Mouse (Mus musculus) cerebellum, postnatal 10 days (tissue): Measurements from ENCODE around the gene Mesp2.

Source experiments
- DNase-seq, 2 experiments: peaks; one replicate each; pipeline ENCODE4 v3.0.0; 2021; ENCODE audit warnings: mixed read lengths in 2 of 2

Mesp2 gene

DNA sequence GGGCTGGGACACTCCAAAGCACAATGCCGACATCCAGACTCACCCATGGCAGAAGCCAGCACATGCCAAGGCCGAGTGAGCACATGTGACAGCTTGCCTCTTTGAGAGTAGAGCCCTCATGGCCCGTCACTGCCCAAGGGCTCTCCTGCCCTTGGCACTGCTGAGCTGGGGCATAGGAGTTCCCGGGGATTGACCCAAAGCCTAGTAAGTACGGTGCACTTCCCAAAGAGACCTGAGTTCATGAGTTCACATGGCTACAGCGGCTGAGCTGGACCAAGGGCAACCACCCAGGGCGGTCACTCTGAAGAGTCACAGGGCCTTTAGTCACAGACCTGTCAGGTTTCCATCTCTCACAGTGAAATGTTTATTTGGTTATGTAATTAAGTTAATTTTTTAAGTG lies 2.0 kb upstream of the Mesp2 start:
- DNase-seq: no peak

DNA sequence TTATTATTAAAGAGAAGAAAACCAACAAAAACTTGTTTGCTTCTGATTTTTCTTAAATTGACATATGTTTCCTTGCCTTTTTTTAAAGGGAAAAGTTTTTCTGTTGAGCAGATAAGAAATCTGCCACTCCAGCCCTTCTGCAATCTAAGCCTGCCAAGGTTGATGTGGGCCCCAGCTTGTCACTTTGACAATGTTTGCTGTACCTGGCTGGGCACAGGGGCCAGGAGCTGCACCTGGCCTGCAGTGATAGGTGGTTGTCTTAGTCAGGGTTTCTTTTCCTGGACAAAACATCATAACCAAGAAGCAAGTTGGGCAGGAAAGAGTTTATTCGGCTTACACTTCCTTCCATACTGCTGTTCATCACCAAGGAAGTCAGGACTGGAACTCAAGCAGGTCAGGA lies 2.9 kb downstream of the Mesp2 start:
- DNase-seq: no peak

DNA sequence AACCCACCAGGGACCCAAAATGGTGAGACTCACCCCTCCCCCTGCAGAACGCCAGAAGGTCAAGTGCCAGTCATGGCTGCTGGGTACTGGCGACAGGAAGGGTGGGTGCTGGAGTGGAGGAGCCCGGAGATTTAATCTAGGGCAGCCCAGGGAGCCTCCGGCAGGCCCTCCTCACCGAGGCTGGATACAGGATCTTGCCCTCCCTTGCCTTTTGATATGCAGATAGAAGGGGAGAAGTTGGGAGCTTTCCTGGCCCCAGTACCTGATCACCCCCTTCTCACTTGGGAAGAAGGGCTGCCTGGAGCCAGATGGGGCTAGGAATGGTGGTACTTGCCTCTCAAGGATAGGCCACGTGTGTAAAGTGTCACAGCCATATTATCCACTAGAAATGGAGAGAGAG lies 7.8 kb downstream of the Mesp2 start:
- DNase-seq: no peak

GRCm38 (mm10) chr7:79819515-79819914 lies 9.0 kb downstream of the Mesp2 start:
- no peak for DNase-seq

DNA sequence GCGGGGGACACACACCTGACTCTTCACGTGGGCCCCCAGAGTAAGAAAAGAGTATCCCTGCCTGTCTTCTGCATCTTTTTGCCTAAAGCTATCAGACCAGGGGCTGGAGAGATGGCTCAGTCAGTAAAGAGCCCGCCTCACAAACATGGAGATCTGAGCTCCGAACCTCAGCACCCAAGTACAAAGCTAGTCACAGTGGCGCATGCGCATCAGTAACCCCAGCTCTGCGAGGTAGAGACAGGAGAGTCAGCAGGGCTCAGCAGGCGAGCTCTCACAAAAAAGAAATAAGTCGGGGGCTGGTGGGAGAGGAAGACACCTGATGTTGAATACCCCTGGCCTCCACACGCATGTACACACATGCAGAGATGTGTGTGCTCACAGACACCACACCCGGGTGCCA lies 9.5 kb downstream of the Mesp2 start:
- no peak for DNase-seq

- no peak for DNase-seq
These were observed 11.7 kb downstream of the Mesp2 start for GRCm38 (mm10) chr7:79822092-79822695.

GRCm38 (mm10) chr7:79828341-79828740 lies 17.8 kb downstream of the Mesp2 start:
- no peak for DNase-seq

DNA sequence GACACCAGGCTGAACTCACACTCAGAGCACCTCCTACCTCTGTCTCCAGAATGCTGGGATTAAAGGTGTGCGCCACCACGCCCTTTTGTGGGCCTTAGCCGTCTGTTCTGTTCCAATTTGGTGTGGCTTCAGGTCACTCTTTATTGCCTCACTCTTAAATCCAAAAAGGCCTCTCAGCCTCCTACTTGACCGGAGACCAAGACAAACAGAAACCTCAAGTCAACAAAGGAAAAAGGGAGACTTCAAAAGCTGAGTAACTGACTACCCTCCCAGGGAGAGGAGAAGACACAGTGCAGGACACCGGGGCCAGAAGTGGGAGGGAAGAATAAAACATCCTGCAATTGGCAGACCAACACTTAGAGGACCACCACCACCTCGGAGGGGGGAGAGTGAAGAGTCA lies 20.6 kb downstream of the Mesp2 start:
- DNase-seq: no peak

GRCm38 (mm10) chr7:79831585-79831984 lies 21.1 kb downstream of the Mesp2 start:
- DNase-seq: no peak

DNA sequence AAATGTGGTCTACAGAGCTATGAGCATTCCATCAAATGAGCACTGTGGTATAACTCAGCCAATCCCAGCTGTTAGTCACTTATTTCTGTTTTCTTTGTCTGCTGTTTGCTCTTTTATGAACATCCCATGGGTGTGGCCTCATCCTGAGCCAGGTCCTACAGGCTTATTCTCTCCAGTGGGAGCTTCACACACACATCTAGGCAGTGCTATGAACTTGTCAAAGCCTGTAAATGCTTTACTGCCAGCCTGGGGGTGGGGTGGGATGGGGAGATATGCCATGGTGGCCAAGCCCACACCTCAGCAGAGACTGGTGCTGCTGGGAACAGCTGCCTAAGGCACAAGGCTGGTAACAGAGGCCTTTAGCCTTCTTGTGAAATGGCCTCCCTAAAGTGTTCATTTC lies 22.5 kb downstream of the Mesp2 start:
- DNase-seq: no peak

- no peak for DNase-seq
These were observed 24.7 kb downstream of the Mesp2 start for GRCm38 (mm10) chr7:79835196-79835595.

DNA sequence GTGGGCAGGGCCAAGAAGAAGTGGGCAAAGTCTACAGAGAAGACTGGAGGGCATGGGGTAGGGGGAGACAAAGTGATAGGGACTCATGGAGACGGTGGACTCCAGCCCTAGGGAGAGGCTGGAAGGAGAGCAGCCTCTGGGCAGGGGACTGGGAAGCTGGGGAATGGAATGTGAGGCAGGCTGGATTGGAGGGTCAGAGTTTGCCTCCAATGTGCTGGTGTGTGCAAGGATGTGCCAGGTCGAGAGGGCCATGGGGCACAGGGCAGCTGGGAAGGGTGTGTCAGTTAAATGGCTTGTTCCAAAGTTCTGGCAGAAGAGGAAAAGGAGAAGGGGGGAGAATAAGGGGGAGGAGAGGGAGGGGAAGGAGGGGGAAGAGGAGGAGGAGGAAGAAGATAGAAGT lies 26.7 kb downstream of the Mesp2 start:
- DNase-seq: no peak

DNA sequence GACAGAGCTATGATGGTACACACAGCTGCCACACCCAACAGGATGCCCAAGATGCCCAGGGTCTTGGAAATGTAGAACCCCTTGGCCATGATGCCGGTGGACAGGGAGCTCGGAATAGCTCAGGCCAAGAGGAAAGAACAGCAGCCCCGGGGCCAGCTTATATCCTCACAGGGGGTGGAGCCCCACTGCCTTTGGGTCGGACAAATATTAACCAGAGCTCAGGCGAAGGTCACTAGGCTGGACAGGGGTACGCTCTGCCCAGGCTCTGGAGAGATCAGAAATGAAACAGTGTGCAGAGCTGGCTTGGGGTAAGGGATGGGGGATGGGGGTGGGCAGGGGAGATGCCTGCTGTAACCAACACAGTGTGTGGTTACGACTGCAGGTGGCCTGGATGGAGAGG lies 31.6 kb downstream of the Mesp2 start:
- DNase-seq: no peak

DNA sequence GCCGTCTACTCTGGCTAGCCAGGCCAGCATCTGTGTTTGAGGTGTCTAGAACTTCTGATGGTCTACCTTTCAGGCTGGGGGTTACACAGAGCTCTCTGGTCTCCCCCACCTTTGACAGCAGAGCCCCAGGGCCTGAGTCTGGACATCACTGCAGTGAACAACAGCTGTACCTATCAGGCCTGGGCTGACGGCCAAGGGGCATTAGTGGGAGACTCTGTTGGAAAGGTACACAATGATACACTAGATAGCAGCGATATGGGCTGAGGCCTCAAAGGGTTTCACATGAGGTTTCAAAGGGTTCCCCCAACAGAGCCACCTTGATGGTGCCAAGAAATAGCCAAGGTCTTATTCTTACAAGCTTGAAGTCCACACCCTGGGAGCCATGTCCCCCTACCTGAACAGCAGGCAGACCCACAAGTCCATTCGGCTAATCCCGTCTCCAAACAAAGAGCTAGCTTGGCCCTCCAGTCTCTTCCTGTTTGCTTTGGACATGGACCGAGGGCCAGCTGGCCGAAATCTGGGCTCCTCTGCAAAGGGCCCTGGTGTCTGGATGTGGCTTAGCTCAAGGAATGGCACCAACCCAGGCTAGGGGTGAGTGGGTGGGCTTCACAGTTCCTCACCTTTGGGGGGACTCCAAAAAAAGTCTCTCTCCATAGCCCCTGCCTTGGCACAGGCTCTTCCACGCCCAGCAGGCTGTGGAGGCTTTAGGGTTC lies 33.7 kb downstream of the Mesp2 start:
- no peak for DNase-seq

DNA sequence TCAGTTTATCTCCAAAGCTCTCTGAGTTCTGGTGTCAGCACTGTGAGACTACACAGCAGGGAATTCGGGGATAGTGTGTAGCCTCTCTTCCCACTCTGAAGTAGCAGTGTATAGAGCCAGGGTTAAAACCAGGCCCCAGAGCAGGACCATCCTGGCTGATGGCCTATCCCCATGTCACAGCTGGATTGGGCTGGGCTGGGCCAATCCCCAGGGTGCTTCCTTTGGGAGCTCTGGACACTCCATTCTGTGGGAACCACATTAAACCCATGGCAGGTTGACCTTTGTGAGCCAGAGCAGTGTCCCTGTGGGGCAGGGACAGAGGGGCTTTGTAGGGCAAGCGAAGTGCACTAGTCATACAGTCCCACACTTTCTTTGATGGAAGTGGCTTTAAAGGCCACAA lies 35.8 kb downstream of the Mesp2 start:
- no peak for DNase-seq

- peak; percentile 27 to 32 for DNase-seq
These were observed 37.2 kb downstream of the Mesp2 start for GRCm38 (mm10) chr7:79847456-79848451.

GRCm38 (mm10) chr7:79856305-79856704 lies 45.8 kb downstream of the Mesp2 start:
- no peak for DNase-seq

DNA sequence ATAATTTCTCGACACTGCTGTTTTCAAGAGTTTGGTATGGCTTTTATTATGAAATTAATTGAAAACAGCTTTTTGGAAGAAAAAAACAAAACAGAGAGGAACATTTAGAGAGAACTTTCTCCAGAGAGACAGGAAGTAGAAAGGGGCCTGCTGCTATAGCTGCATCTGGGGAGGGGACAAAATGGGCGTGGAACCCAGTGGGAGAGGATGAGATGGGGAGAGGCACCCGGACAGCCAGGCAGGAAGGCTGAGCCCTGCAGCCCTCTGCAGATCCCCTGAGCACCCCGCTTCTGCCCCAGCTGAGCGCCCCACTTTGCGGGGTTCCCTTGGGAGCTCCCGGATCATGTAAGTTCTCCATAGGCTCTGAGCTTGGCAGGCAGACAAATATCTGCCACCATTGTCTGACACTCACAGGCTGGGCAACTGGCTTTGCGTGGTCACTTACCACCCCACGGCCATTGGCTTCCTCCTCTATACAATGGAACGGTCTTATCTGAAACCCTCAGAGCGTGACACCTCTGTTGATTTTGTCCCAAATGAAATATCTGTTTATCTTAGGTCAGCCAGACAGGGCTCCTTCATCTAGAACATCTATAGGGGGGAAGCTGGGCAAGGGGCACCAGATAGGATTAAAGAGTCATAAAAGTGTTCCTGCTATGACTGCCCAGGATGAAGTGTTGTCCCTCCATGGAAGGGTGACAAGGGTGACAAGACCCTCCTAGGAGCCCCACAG lies 47.8 kb downstream of the Mesp2 start:
- no peak for DNase-seq

- DNase-seq: no peak
These were observed 48.6 kb downstream of the Mesp2 start for GRCm38 (mm10) chr7:79858956-79859630.

GRCm38 (mm10) chr7:79860811-79861210 lies 50.3 kb downstream of the Mesp2 start, which contains the start of gene Anpep:
Gene Anpep, minus strand, starts transcription at chr7:79861059.
- no peak for DNase-seq

DNA sequence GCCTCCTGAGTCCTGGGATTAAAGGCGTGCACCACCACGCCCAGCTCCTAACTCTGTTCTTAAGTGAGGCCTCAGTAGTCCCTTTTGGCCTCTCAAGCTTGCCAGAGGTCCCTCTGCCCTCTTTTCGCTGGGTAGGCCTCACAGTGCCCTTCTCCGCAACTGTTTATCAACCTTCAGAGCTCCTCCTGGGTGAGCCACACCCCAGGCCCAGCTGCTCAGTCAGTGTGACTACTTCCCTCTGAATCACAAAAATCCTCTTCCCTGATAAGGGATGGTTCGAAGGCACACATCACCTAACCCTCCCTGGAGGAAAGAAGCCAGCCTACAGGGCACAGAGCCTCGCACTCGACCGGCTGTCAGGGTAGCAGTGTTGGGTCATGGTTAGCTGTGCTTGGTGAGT lies 51.3 kb downstream of the Mesp2 start:
- no peak for DNase-seq
